Mouse (Mus musculus): ENCODE measurements around the gene Fam114a1.

Fam114a1 gene

GRCm38 (mm10) chr5:64969861-64970771, at the start of gene Fam114a1:
Fam114a1 (plus strand) TSS chr5:64970071.
- peak; percentile 62 to 66 for DNase-seq

GRCm38 (mm10) chr5:64922891-64923381, 46.9 kb upstream of the Fam114a1 start:
- peak; percentile 44 to 51 for DNase-seq

- no peak for DNase-seq
Measured at GRCm38 (mm10) chr5:64932215-64932614, 37.7 kb upstream of the Fam114a1 start.

- no peak for DNase-seq
Measured at GRCm38 (mm10) chr5:64932775-64933174, 37.1 kb upstream of the Fam114a1 start.

- DNase-seq: no peak
Measured at GRCm38 (mm10) chr5:64951486-64951885, 18.4 kb upstream of the Fam114a1 start.

GRCm38 (mm10) chr5:64954931-64955330, 14.9 kb upstream of the Fam114a1 start:
- DNase-seq: no peak

GRCm38 (mm10) chr5:64958991-64959842, 10.7 kb upstream of the Fam114a1 start:
- DNase-seq: peak; percentile 58 to 61

GRCm38 (mm10) chr5:64959843-64960230, 10.0 kb upstream of the Fam114a1 start, which contains the start of gene Tlr6:
Tlr6 (minus strand) TSS chr5:64960097.
- DNase-seq: peak; percentile 76 to 80

GRCm38 (mm10) chr5:64960857-64961391, 8.9 kb upstream of the Fam114a1 start:
- DNase-seq: peak; percentile 81

- no peak for DNase-seq
Measured at GRCm38 (mm10) chr5:64963271-64963670, 6.6 kb upstream of the Fam114a1 start.

- no peak for DNase-seq
Measured at GRCm38 (mm10) chr5:64963735-64964134, 6.1 kb upstream of the Fam114a1 start.

- DNase-seq: peak; percentile 61 to 65
Measured at GRCm38 (mm10) chr5:64968961-64969860, 660 bp upstream of the Fam114a1 start.

GRCm38 (mm10) chr5:64975121-64975520, 5.2 kb downstream of the Fam114a1 start:
- no peak for DNase-seq

GRCm38 (mm10) chr5:64977128-64977527, 7.3 kb downstream of the Fam114a1 start:
- no peak for DNase-seq

GRCm38 (mm10) chr5:64985971-64986370, 16.1 kb downstream of the Fam114a1 start:
- DNase-seq: no peak

GRCm38 (mm10) chr5:64989940-64990339, 20.1 kb downstream of the Fam114a1 start:
- peak; percentile 15 to 21 for DNase-seq

- no peak for DNase-seq
Measured at GRCm38 (mm10) chr5:64992540-64992939, 22.7 kb downstream of the Fam114a1 start.

- DNase-seq: no peak
Measured at GRCm38 (mm10) chr5:64995408-64995807, 25.5 kb downstream of the Fam114a1 start.

- peak; percentile 17 to 29 for DNase-seq
Measured at GRCm38 (mm10) chr5:65002940-65003824, 33.3 kb downstream of the Fam114a1 start.

- DNase-seq: no peak
Measured at GRCm38 (mm10) chr5:65003946-65004535, 34.2 kb downstream of the Fam114a1 start.
